Mouse (Mus musculus) spleen, postnatal 0 days (tissue): Measurements from ENCODE around the gene Esp24. TPM values are rescaled to one million over a fixed set of nuclear protein-coding genes. Genes with fewer than 3 reads are reported as not detected.

Source experiments
- polyA plus RNA-seq: library from polyadenylated mRNA; unstranded; fragments of >200 nt; fragmentation: Nextera tagmentation; extraction: Ambion mirVana; gene quantifications from 2 replicates; pipeline ENCODE4 v1.2.1, GENCODE M21; 2015

The Esp24 gene
- polyA plus RNA-seq: not detected in 2 replicates

DNA sequence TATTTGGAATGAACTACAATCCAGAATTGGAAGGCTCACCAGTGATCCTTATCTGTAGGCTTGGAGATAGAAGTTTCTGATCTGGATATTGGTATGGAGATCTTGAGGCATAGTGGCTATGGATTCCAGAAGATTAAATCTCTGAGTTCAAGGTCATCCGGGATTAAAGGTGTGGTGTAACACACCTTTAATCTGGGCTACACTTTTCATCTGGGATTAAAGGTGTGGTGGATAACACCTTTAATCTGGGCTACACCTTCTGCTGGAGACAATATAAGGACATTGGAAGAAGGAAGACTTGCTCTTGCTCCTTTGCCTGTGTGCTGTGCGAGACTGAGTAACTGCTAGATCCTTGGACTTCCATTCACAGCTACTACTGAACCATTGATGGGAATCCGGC, at the start of gene Esp24:
Esp24 (plus strand) TSS at position 301 of the 400 bp plus-strand sequence.

DNA sequence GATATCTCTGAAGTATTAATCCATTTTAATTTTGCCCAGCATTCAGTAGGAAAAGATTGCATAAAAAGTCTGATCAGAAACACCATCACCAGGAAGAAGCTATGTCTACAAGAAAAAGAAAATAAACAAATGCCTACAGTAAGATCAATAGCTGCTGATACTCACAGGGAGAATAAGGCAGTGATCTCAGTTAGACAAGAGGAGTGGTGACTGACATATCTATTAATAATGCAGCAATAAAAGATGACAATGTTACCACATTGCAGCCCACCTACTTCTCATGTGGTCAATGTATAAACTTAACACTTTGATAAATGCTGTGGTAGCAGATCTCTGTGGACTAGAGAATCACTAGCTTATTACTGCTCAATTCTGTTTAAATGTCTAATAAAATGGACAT, 6.7 kb downstream of the Esp24 start, which contains the start of gene Gm21903:
Gm21903 (minus strand) TSS at position 101 of the 400 bp plus-strand sequence.

DNA sequence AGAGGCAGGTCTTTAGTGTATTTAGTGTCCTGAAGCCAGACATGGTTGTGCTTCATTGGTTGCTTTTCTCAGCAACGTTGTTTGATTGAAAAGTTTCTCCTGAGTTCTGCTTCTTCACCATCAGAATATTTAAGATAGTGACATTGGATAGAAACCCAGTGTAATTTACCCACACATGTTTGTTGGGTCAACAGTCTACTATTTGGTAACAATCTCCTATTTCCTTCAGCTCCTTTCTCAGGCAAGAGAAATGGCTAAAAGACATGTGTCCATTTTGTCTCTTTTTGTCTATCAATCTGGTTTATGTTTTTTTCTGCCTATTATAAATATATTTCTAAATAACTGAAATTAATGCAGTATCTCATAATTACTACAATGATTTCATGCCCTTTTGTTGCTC, 40.4 kb downstream of the Esp24 start, which contains the start of gene Esp23:
Esp23 (minus strand) TSS at position 101 of the 400 bp plus-strand sequence.

Other genes with a start within 250 kb of the Esp24 start
- gene Gm21903, start 6.6 kb downstream of the Esp24 start, polyA plus RNA-seq: not detected in 2 replicates
- not detected in 2 replicates for gene Esp23, start 40.3 kb downstream of the Esp24 start, polyA plus RNA-seq
- not detected in 2 replicates for gene Esp22, start 58.6 kb downstream of the Esp24 start, polyA plus RNA-seq